Mouse (Mus musculus): ENCODE results near the gene Trmt112. TPM values are rescaled to one million over a fixed set of nuclear protein-coding genes. Genes with fewer than 3 reads are reported as not detected.

Gene Trmt112
- total RNA-seq, 2 experiments from 2014 or later = 146 to 188 TPM

- ATAC-seq (ENCODE audit: poor library complexity, severe bottlenecking) = 0 out of 2 replicates have a peak, but pooled peaks have one; percentile 20
These were observed 15.2 kb downstream of the Trmt112 start for GRCm38 (mm10) chr19:6924461-6925306.

- no peak for ATAC-seq (ENCODE audit: poor library complexity, severe bottlenecking)
These were observed 15.7 kb downstream of the Trmt112 start, which contains the start of gene Catsperz for GRCm38 (mm10) chr19:6925307-6925573. Gene Catsperz, minus strand, starts transcription at chr19:6925380.

- no peak for ATAC-seq (ENCODE audit: poor library complexity, severe bottlenecking)
These were observed 16.3 kb downstream of the Trmt112 start for GRCm38 (mm10) chr19:6925611-6926329.

- no peak for ATAC-seq (ENCODE audit: poor library complexity, severe bottlenecking)
These were observed 17.2 kb downstream of the Trmt112 start for GRCm38 (mm10) chr19:6926559-6927255.

- ATAC-seq (ENCODE audit: poor library complexity, severe bottlenecking) = no peak
These were observed 18.6 kb downstream of the Trmt112 start for GRCm38 (mm10) chr19:6928080-6928479.

- no peak for ATAC-seq (ENCODE audit: poor library complexity, severe bottlenecking)
These were observed 21.5 kb downstream of the Trmt112 start for GRCm38 (mm10) chr19:6931002-6931401.

GRCm38 (mm10) chr19:6932018-6932417, 22.5 kb downstream of the Trmt112 start:
- ATAC-seq (ENCODE audit: poor library complexity, severe bottlenecking) = no peak

GRCm38 (mm10) chr19:6933102-6933435, 23.6 kb downstream of the Trmt112 start:
- no peak for ATAC-seq (ENCODE audit: poor library complexity, severe bottlenecking)

- peak; percentile 27; the same call in 1 of the 2 replicates for ATAC-seq (ENCODE audit: poor library complexity, severe bottlenecking)
These were observed 24.1 kb downstream of the Trmt112 start for GRCm38 (mm10) chr19:6933436-6934194.

- no peak for ATAC-seq (ENCODE audit: poor library complexity, severe bottlenecking)
These were observed 24.9 kb downstream of the Trmt112 start, which contains the start of gene Kcnk4 for GRCm38 (mm10) chr19:6934195-6934977. Gene Kcnk4, minus strand, starts transcription at chr19:6934515.

GRCm38 (mm10) chr19:6936299-6936698, 26.8 kb downstream of the Trmt112 start:
- peak; percentile 43; the same call in 1 of the 2 replicates for ATAC-seq (ENCODE audit: poor library complexity, severe bottlenecking)

- ATAC-seq (ENCODE audit: poor library complexity, severe bottlenecking) = no peak
These were observed 28.3 kb downstream of the Trmt112 start for GRCm38 (mm10) chr19:6937541-6938465.

GRCm38 (mm10) chr19:6939106-6940002, 29.9 kb downstream of the Trmt112 start:
- ATAC-seq (ENCODE audit: poor library complexity, severe bottlenecking) = no peak

GRCm38 (mm10) chr19:6940396-6941351, 31.2 kb downstream of the Trmt112 start:
- no peak for ATAC-seq (ENCODE audit: poor library complexity, severe bottlenecking)

GRCm38 (mm10) chr19:6941372-6942248, 32.1 kb downstream of the Trmt112 start, which contains the start of gene Bad:
Gene Bad, plus strand, starts transcription at chr19:6941861.
- ATAC-seq (ENCODE audit: poor library complexity, severe bottlenecking) = peak; percentile 86

Data from megakaryocyte, adult 5-6 weeks (primary cell).